Mouse (Mus musculus) left cerebral cortex, postnatal 36 days (tissue): ENCODE results near the gene Ubxn10. TPM values are rescaled to one million over a fixed set of nuclear protein-coding genes. Genes with fewer than 3 reads are reported as not detected.

ENCODE experiments used
- DNase-seq, 2 experiments: peaks; one replicate each; pipeline ENCODE4 v3.0.0; 2021 to 2022; ENCODE audit warnings: low spot score in 2 of 2, mixed read lengths in 1 of 2
- intact Hi-C: fragments of 180-260 bp; cut with DNase I; formaldehyde crosslinking; loops from one replicate; pipeline ENCODE4 v1.15.1; 2025
- total RNA-seq, 2 experiments: library from RNA; stranded (reverse); gene quantifications; 2 replicates each; pipeline ENCODE4 v1.2.3; 2021

Gene Ubxn10
- total RNA-seq, 2 experiments from 2014 or later: 1.3 to 1.5 TPM

- intact Hi-C loops: no loop called here
- DNase-seq: no peak
Measured at GRCm38 (mm10) chr4:138676480-138676879, 60.5 kb downstream of the Ubxn10 start.

- DNase-seq: no peak
- intact Hi-C loops: no loop called here
Measured at GRCm38 (mm10) chr4:138672160-138672559, 64.8 kb downstream of the Ubxn10 start.

- intact Hi-C loops: no loop called here
- DNase-seq: no peak
Measured at GRCm38 (mm10) chr4:138670093-138670889, 66.7 kb downstream of the Ubxn10 start.

- intact Hi-C loops: no loop called here
- no peak for DNase-seq
Measured at GRCm38 (mm10) chr4:138666521-138666920, 70.4 kb downstream of the Ubxn10 start.

GRCm38 (mm10) chr4:138659936-138660602 lies 76.9 kb downstream of the Ubxn10 start:
- DNase-seq: peak; percentile 67 to 70
- intact Hi-C loops: loop anchor here (5.0 kb wide), 1 partner anchor 78 kb away; no protein-coding TSS in a partner anchor

Other genes with a start within 250 kb of the Ubxn10 start
- gene Vwa5b1, start 101.3 kb downstream of the Ubxn10 start, total RNA-seq: 1 to 10 TPM; 4.9 to 5.0 TPM
- gene Pla2g2c, start 12.4 kb downstream of the Ubxn10 start, total RNA-seq: under 1 TPM; 0.22 to 0.39 TPM
- not detected for gene Pla2g2f, start 20.5 kb upstream of the Ubxn10 start, total RNA-seq
- gene Pla2g2d, start 38.6 kb upstream of the Ubxn10 start, total RNA-seq: under 1 TPM; 0.52 to 0.68 TPM
- 1 to 10 TPM; 2.6 to 6.2 TPM for gene Pla2g5, start 126.3 kb upstream of the Ubxn10 start, total RNA-seq
- gene Gm13030, start 136.8 kb upstream of the Ubxn10 start, total RNA-seq: not detected
- gene Pla2g2e, start 140.8 kb upstream of the Ubxn10 start, total RNA-seq: not detected
- gene Otud3, start 176.8 kb upstream of the Ubxn10 start, total RNA-seq: 10 to 100 TPM; 18.1 to 18.3 TPM
- not detected for gene Rnf186, start 229.9 kb upstream of the Ubxn10 start, total RNA-seq
- gene Tmco4, start 235.7 kb upstream of the Ubxn10 start, total RNA-seq: 1 to 10 TPM; 2.6 to 2.7 TPM